Mouse (Mus musculus): ENCODE measurements around the gene Cadm1.

DNA sequence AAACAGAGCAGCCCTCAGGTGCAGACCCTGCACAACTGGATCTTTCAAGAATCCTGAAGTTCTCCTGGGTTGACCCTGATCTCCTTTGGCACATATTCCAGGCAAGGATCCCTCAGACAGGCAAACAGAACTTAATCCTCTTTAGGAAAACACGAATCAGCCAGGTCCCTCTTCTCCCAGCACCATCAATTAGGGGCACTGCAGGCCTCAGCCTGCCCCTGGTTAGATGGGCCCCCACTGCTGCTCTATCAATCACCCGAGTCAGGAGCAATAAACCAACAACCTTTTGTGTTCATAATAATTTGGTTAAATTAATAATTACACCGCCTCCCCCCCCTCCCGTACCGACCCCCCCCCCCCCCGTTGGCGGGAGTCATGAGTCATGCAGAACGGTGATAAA, 308.2 kb downstream of the Cadm1 start:
- TF ChIP-seq POLR2A (IDR thresholded peaks at IDR 0.05; ENCODE audit: insufficient read depth, low read length): no peak
- no peak for TF ChIP-seq CTCF (IDR thresholded peaks at IDR 0.05; ENCODE audit: low read depth, low read length)

Data from ES-Bruce4 (cell line).